Mouse (Mus musculus) midbrain, embryonic 13.5 days (tissue): ENCODE results near the gene Bcat1. TPM values are rescaled to one million over a fixed set of nuclear protein-coding genes. Genes with fewer than 3 reads are reported as not detected.

Source experiments
- ATAC-seq: fragments of 200-750 bp; cut with Nextera tagmentation; 2 replicates; pipeline ENCODE4 v1.8.0; 2017; ENCODE audit warnings: mild to moderate bottlenecking, moderate TSS enrichment, moderate library complexity
- H3K27ac ChIP-seq: fragments of 300-500 bp; sonication (generic); 2 replicates; pipeline ENCODE4 v1.5.1; 2015; ENCODE audit warnings: inconsistent platforms, mild to moderate bottlenecking, moderate library complexity
- H3K27me3 ChIP-seq: fragments of 300-500 bp; sonication (generic); 2 replicates; pipeline ENCODE4 v1.6.1; 2015; ENCODE audit warnings: mild to moderate bottlenecking, inconsistent platforms
- H3K36me3 ChIP-seq: fragments of 300-500 bp; sonication (generic); 2 replicates; pipeline ENCODE4 v1.6.1; 2015; ENCODE audit warnings: mild to moderate bottlenecking, inconsistent platforms
- H3K4me1 ChIP-seq: fragments of 300-500 bp; sonication (generic); replicated peaks from 2 replicates; pipeline ENCODE4 v1.6.1; 2015; ENCODE audit warnings: inconsistent platforms
- H3K4me2 ChIP-seq: fragments of 300-500 bp; sonication (generic); replicated peaks from 2 replicates; pipeline ENCODE4 v1.6.1; 2015; ENCODE audit warnings: moderate library complexity, mild to moderate bottlenecking, inconsistent platforms
- H3K4me3 ChIP-seq: fragments of 300-500 bp; sonication (generic); replicated peaks from 2 replicates; pipeline ENCODE4 v1.5.1; 2015; ENCODE audit warnings: mild to moderate bottlenecking, inconsistent platforms
- H3K9ac ChIP-seq: fragments of 300-500 bp; sonication (generic); replicated peaks from 2 replicates; pipeline ENCODE4 v1.6.1; 2015; ENCODE audit warnings: mild to moderate bottlenecking, inconsistent platforms
- H3K9me3 ChIP-seq: fragments of 300-500 bp; sonication (generic); 2 replicates; pipeline ENCODE4 v1.6.1; 2016; ENCODE audit warnings: mild to moderate bottlenecking, inconsistent platforms
- WGBS: fragments of 180-500 bp; shearing (Covaris S2); methylation state at CpG from one replicate; pipeline ENCODE4 v1.1.7; 2015; 5-methylcytosine and 5-hydroxymethylcytosine counted together
- polyA plus RNA-seq: library from polyadenylated mRNA; unstranded; fragments of >200 nt; fragmentation: Nextera tagmentation; extraction: Ambion mirVana; gene quantifications from 2 replicates; pipeline ENCODE4 v1.2.1, GENCODE M21; 2015

The Bcat1 gene
- polyA plus RNA-seq, 1 experiment from 2014 or later: 109 TPM

- Histone ChIP-seq H3K36me3 (peaks cover 15% of the 10 kb centered on the region; the same call in 1 of the 2 replicates), H3K9me3 (no peaks in the 10 kb centered on the region), H3K27ac (no peak overlapping the region), H3K4me3 (no peak overlapping the region), H3K27me3 (no peaks in the 10 kb centered on the region), H3K9ac (no peak overlapping the region), H3K4me1 (no peaks in the 10 kb centered on the region), H3K4me2 (no peak overlapping the region)
- 72% methylated on average over 3 of the region's 3 CpGs for WGBS
- ATAC-seq: no peak
Observed at GRCm38 (mm10) chr6:144992111-144992510, 83.9 kb downstream of the Bcat1 start.

GRCm38 (mm10) chr6:144989193-144989592 is 86.8 kb downstream of the Bcat1 start:
- peaks cover 3% of the 10 kb centered on the region; the same call in 1 of the 2 replicates for H3K36me3 ChIP-seq
- no peak overlapping the region for H3K4me2 ChIP-seq
- no peaks in the 10 kb centered on the region for H3K4me1 ChIP-seq
- no peak for ATAC-seq
- H3K9ac ChIP-seq: no peak overlapping the region
- H3K27me3 ChIP-seq: no peaks in the 10 kb centered on the region
- H3K4me3 ChIP-seq: no peak overlapping the region
- no peaks in the 10 kb centered on the region for H3K9me3 ChIP-seq
- 93% methylated on average over 4 of the region's 4 CpGs for WGBS
- no peak overlapping the region for H3K27ac ChIP-seq

GRCm38 (mm10) chr6:144987676-144988075 is 88.3 kb downstream of the Bcat1 start:
- Histone ChIP-seq H3K27ac (no peak overlapping the region), H3K9me3 (no peaks in the 10 kb centered on the region), H3K4me2 (no peak overlapping the region), H3K36me3 (no peaks in the 10 kb centered on the region), H3K27me3 (no peaks in the 10 kb centered on the region), H3K4me1 (no peaks in the 10 kb centered on the region), H3K9ac (no peak overlapping the region), H3K4me3 (no peak overlapping the region)
- no peak for ATAC-seq
- WGBS: 87% methylated on average over 6 of the region's 6 CpGs

DNA sequence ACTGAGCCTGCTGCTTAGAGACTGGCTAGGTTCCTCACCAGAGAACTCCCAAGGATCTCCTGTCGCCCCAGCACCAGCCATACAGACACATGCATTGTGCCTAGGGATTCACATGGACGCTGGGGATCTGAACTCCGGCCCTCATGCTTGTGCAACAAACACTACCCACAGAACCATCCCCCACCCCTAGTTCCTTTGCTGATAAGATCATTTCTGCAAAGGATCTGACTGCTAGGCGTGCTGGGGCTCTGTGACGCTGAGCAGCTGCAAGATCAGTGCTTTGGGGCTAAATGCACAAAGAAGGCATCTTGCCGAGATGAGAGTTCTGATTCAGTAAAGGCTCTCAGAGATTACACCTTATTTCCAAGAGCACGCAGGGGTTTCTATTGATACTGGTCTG is 88.8 kb downstream of the Bcat1 start:
- no peaks in the 10 kb centered on the region for H3K36me3 ChIP-seq

DNA sequence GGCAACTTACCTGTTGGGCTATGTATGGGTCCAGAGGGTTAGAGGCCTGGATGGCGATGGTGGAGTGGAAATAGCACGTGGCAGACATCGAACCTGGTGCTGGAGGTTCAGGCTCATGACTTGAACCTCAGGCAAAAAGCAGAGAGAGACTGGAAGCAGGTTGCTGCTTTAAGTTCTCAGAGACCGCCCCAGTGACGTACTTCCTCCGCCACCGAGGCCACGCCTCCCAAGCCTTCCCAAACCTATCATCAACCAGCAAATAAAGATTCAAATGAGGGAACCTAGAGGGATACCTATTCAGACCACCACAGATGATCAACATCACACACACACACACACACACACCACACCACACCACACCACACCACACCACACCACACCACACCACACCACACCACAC is 91.8 kb downstream of the Bcat1 start:
- Histone ChIP-seq H3K4me1 (no peaks in the 10 kb centered on the region), H3K36me3 (no peaks in the 10 kb centered on the region), H3K9ac (no peak overlapping the region), H3K27me3 (no peaks in the 10 kb centered on the region), H3K4me2 (no peak overlapping the region), H3K9me3 (no peaks in the 10 kb centered on the region), H3K27ac (no peak overlapping the region), H3K4me3 (no peak overlapping the region)
- ATAC-seq: no peak
- WGBS: 98% methylated on average over 8 of the region's 8 CpGs

More for the DNA sequence above, 88.8 kb downstream of the Bcat1 start:
- 75% methylated on average over 7 of the region's 7 CpGs for WGBS
- H3K27ac ChIP-seq: no peak overlapping the region
- ATAC-seq: no peak
- H3K27me3 ChIP-seq: no peaks in the 10 kb centered on the region
- H3K9me3 ChIP-seq: no peaks in the 10 kb centered on the region
- no peak overlapping the region for H3K4me3 ChIP-seq
- H3K9ac ChIP-seq: no peak overlapping the region
- H3K4me2 ChIP-seq: no peak overlapping the region
- H3K4me1 ChIP-seq: no peaks in the 10 kb centered on the region

DNA sequence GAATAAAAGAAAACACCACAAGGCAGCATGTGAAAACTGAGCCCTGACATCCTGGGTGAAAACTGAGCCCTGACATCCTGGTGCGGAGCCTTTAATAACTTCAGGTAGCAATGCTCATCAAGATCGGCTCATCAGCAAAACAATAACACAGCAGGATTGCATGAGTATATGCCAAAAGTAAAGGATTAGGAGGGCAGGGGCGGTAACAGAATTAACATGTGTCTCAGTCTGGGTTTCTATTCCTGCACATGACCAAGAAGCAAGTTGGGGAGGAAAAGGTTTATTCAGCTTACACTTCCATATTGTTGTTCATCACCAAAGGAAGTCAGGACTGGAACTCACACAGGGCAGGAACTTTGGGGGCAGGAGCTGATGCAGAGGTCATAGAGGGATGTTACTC is 93.9 kb downstream of the Bcat1 start:
- Histone ChIP-seq H3K27ac (no peak overlapping the region), H3K4me3 (no peak overlapping the region), H3K4me1 (no peaks in the 10 kb centered on the region), H3K9ac (no peak overlapping the region), H3K4me2 (no peak overlapping the region), H3K27me3 (no peaks in the 10 kb centered on the region), H3K36me3 (no peaks in the 10 kb centered on the region), H3K9me3 (no peaks in the 10 kb centered on the region)
- WGBS: 81% methylated on average over 3 of the region's 3 CpGs
- no peak for ATAC-seq

- Histone ChIP-seq H3K4me1 (no peaks in the 10 kb centered on the region), H3K27me3 (no peaks in the 10 kb centered on the region), H3K4me2 (no peak overlapping the region), H3K27ac (no peak overlapping the region), H3K4me3 (no peak overlapping the region), H3K36me3 (no peaks in the 10 kb centered on the region), H3K9me3 (no peaks in the 10 kb centered on the region), H3K9ac (no peak overlapping the region)
- WGBS: 85% methylated on average over 8 of the region's 8 CpGs
- no peak for ATAC-seq
Observed at GRCm38 (mm10) chr6:144972351-144972750, 103.6 kb downstream of the Bcat1 start.

DNA sequence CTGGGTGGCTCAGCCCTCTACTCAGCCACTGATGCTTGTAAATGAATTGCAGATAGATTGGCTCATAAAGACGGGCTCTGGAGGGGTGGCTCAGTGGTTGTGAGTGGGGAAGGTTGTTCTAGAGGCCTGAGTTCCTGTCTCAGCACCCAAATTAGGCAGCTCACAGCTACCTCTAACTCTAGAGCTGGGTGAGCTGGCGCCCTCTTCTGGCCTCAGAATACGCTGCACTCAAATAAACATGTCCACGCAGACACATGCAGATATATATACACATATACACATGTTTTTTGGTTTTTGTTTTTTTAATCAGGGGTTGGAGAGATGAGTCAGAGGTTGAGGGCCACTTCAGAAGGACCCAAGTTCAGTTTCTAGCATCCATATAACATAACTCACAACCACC is 105.1 kb downstream of the Bcat1 start:
- H3K4me1 ChIP-seq: no peaks in the 10 kb centered on the region
- no peak overlapping the region for H3K27ac ChIP-seq
- no peak overlapping the region for H3K9ac ChIP-seq
- H3K27me3 ChIP-seq: no peaks in the 10 kb centered on the region
- no peak overlapping the region for H3K4me3 ChIP-seq
- H3K4me2 ChIP-seq: no peak overlapping the region
- H3K9me3 ChIP-seq: no peaks in the 10 kb centered on the region
- no peaks in the 10 kb centered on the region for H3K36me3 ChIP-seq
- WGBS: 83% methylated on average over 4 of the region's 4 CpGs
- no peak for ATAC-seq

- WGBS: 34% methylated on average over 6 of the region's 6 CpGs
- Histone ChIP-seq H3K9me3 (no peaks in the 10 kb centered on the region), H3K36me3 (no peaks in the 10 kb centered on the region), H3K4me2 (no peak overlapping the region), H3K4me3 (no peak overlapping the region), H3K27me3 (no peaks in the 10 kb centered on the region), H3K4me1 (no peaks in the 10 kb centered on the region), H3K9ac (no peak overlapping the region), H3K27ac (no peak overlapping the region)
- no peak for ATAC-seq
Observed at GRCm38 (mm10) chr6:144967536-144967935, 108.4 kb downstream of the Bcat1 start.

DNA sequence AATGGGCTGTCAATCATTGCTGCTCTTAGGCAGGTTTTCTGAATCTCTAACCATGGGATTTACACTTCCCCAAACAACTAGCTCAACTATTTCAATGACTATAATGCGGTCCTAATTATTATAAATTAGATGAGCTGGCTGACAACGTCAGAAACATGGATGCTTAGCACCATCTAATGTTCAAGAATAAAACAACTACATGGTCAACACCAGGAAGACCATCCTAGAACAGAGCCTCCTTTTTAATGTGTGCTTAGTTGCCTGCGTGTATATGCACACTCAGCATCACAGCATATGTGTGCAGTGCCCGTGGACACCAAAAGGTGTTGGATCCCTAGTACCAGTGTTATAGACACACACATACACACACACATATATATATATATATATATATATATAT is 111.8 kb downstream of the Bcat1 start:
- 85% methylated on average over 4 of the region's 4 CpGs for WGBS

GRCm38 (mm10) chr6:144963156-144963555 is 112.8 kb downstream of the Bcat1 start:
- H3K36me3 ChIP-seq: no peaks in the 10 kb centered on the region
- H3K9me3 ChIP-seq: no peaks in the 10 kb centered on the region
- no peak for ATAC-seq
- H3K4me3 ChIP-seq: no peak overlapping the region
- 87% methylated on average over 8 of the region's 8 CpGs for WGBS
- H3K27me3 ChIP-seq: no peaks in the 10 kb centered on the region
- H3K4me1 ChIP-seq: no peaks in the 10 kb centered on the region
- H3K4me2 ChIP-seq: no peak overlapping the region
- no peak overlapping the region for H3K27ac ChIP-seq
- no peak overlapping the region for H3K9ac ChIP-seq

More for the DNA sequence above, 111.8 kb downstream of the Bcat1 start:
- Histone ChIP-seq H3K4me2 (no peak overlapping the region), H3K27me3 (no peaks in the 10 kb centered on the region), H3K9me3 (no peaks in the 10 kb centered on the region), H3K27ac (no peak overlapping the region), H3K4me3 (no peak overlapping the region), H3K9ac (no peak overlapping the region), H3K36me3 (no peaks in the 10 kb centered on the region), H3K4me1 (no peaks in the 10 kb centered on the region)
- ATAC-seq: peak; percentile 35

- H3K4me3 ChIP-seq: no peak overlapping the region
- no peak overlapping the region for H3K9ac ChIP-seq
- WGBS: 82% methylated on average over 4 of the region's 4 CpGs
- no peak overlapping the region for H3K27ac ChIP-seq
- H3K4me1 ChIP-seq: no peaks in the 10 kb centered on the region
- H3K27me3 ChIP-seq: no peaks in the 10 kb centered on the region
- no peaks in the 10 kb centered on the region for H3K36me3 ChIP-seq
- H3K4me2 ChIP-seq: no peak overlapping the region
- no peaks in the 10 kb centered on the region for H3K9me3 ChIP-seq
- 0 out of 2 replicates have a peak, but pooled peaks have one; percentile 4 for ATAC-seq
Observed at GRCm38 (mm10) chr6:144962013-144962354, 114.0 kb downstream of the Bcat1 start.

DNA sequence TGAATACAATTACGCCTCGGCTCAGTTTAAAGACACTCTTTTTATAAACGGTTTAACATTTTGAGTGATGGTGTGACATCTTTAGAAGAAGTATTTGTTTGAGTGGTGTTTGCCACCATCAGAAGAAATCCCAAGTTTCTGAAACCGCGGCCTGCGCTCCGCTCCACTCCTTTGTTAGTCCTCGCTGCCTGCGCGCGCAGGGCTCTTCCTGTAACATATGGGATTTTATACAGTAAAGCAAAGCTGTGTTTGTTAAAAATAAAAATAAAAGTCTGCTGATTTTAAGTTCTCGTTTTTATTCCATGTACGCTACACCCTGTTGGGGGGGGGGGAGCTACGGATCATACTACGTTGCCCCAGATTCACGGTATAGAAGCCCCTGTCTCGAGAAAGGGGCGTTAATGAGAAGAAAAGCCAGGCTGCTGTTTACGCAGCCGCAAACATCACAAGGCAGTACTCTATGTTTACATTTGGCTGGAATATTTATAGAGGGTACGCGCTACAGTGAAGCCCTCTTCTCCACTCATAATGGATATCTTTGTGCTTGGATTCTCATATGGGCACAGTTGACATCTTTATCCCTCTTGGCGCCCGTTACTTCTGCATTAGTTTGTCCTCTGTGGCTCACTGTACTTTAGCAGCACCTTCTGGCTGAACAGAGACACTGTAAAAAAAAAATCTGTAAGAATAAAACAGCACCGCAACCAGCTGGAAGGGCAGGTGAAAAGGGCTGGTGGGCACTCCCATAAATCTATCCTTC is 114.6 kb downstream of the Bcat1 start:
- Histone ChIP-seq H3K4me1 (no peaks in the 10 kb centered on the region), H3K4me3 (no peak overlapping the region), H3K9ac (no peak overlapping the region), H3K4me2 (peak overlapping the region; percentile 19; the same call in 1 of the 2 replicates), H3K27me3 (no peaks in the 10 kb centered on the region), H3K36me3 (no peaks in the 10 kb centered on the region), H3K27ac (no peak overlapping the region), H3K9me3 (no peaks in the 10 kb centered on the region)
- ATAC-seq: peak; percentile 73; the same call in 1 of the 2 replicates
- 65% methylated on average over 25 of the region's 25 CpGs for WGBS
